Mouse (Mus musculus) ES-Bruce4 (cell line): ENCODE data around the gene Srsf2. TPM values are rescaled to one million over a fixed set of nuclear protein-coding genes. Genes with fewer than 3 reads are reported as not detected.

Experiments used
- H3K27ac ChIP-seq: 2 replicates; pipeline ENCODE4 v1.5.1; 2012; ENCODE audit warnings: low read length, inconsistent platforms; ENCODE audit not compliant: insufficient read depth
- H3K27me3 ChIP-seq: 2 replicates; pipeline ENCODE4 v1.6.1; 2012; ENCODE audit warnings: mild to moderate bottlenecking, low read length, inconsistent platforms; ENCODE audit not compliant: control insufficient read depth, poor library complexity, insufficient read depth, severe bottlenecking
- H3K36me3 ChIP-seq: 2 replicates; pipeline ENCODE4 v1.6.1; 2012; ENCODE audit warnings: inconsistent platforms, mild to moderate bottlenecking, low read length, moderate library complexity; ENCODE audit not compliant: control insufficient read depth, poor library complexity, insufficient read depth, severe bottlenecking
- H3K4me1 ChIP-seq: one replicate; pipeline ENCODE4 v1.8.1; 2011; ENCODE audit warnings: low read length; ENCODE audit not compliant: control insufficient read depth, insufficient read depth
- H3K4me3 ChIP-seq: 2 replicates; pipeline ENCODE4 v1.5.1; 2011; ENCODE audit warnings: low read depth, mild to moderate bottlenecking, low read length
- H3K9ac ChIP-seq: 2 replicates; pipeline ENCODE4 v1.6.1; 2012; ENCODE audit warnings: low read depth, mild to moderate bottlenecking, inconsistent platforms; ENCODE audit not compliant: poor library complexity, severe bottlenecking
- H3K9me3 ChIP-seq: replicated peaks from 2 replicates; pipeline ENCODE4 v1.6.1; 2012; ENCODE audit warnings: mild to moderate bottlenecking, low read length, inconsistent platforms; ENCODE audit not compliant: control insufficient read depth, poor library complexity, insufficient read depth, severe bottlenecking
- CTCF ChIP-seq: IDR thresholded peaks from one replicate; pipeline ENCODE4 v1.8.1; 2011; ENCODE audit warnings: low read depth, low read length
- EP300 ChIP-seq: IDR thresholded peaks from 2 replicates; pipeline ENCODE4 v1.6.1; 2011; ENCODE audit warnings: low read depth, low read length; ENCODE audit not compliant: insufficient read depth
- POLR2A ChIP-seq: IDR thresholded peaks from one replicate; pipeline ENCODE4 v1.8.1; 2011; ENCODE audit warnings: low read length; ENCODE audit not compliant: insufficient read depth
- polyA plus RNA-seq: library from polyadenylated mRNA; stranded (reverse); fragments of >200 nt; gene quantifications from 2 replicates; pipeline ENCODE4 v1.2.4, GENCODE M21; 2011; ENCODE audit warnings: low read depth; ENCODE audit not compliant: missing spikeins, insufficient read depth, insufficient read length

Srsf2 gene
- polyA plus RNA-seq, 1 experiment = 414 TPM

GRCm38 (mm10) chr11:116814884-116815415 is 37.9 kb downstream of the Srsf2 start:
- H3K4me3 ChIP-seq = 0 out of 2 replicates have a peak overlapping the region, but pooled peaks have one; percentile 0
- H3K9me3 ChIP-seq = no peaks in the 10 kb centered on the region
- no peaks in the 10 kb centered on the region for H3K27me3 ChIP-seq
- peaks cover 10% of the 10 kb centered on the region for H3K4me1 ChIP-seq
- H3K36me3 ChIP-seq = no peaks in the 10 kb centered on the region
- peak overlapping the region; percentile 51; the same call in 1 of the 2 replicates for H3K27ac ChIP-seq
- TF ChIP-seq POLR2A (no peak), CTCF (no peak), EP300 (no peak)
- no peak overlapping the region for H3K9ac ChIP-seq

GRCm38 (mm10) chr11:116814076-116814883 is 38.6 kb downstream of the Srsf2 start:
- 0 out of 2 replicates have a peak overlapping the region, but pooled peaks have one; percentile 19 for H3K4me3 ChIP-seq
- H3K9ac ChIP-seq = 0 out of 2 replicates have a peak overlapping the region, but pooled peaks have one; percentile 8
- no peaks in the 10 kb centered on the region for H3K36me3 ChIP-seq
- no peaks in the 10 kb centered on the region for H3K9me3 ChIP-seq
- peak overlapping the region; percentile 70 for H3K27ac ChIP-seq
- H3K27me3 ChIP-seq = no peaks in the 10 kb centered on the region
- peaks cover 10% of the 10 kb centered on the region for H3K4me1 ChIP-seq
- TF ChIP-seq EP300 (peak; percentile 52), POLR2A (no peak), CTCF (no peak)

GRCm38 (mm10) chr11:116813610-116814009 is 39.3 kb downstream of the Srsf2 start:
- H3K27ac ChIP-seq = peak overlapping the region; percentile 70
- no peaks in the 10 kb centered on the region for H3K36me3 ChIP-seq
- H3K27me3 ChIP-seq = no peaks in the 10 kb centered on the region
- peaks cover 10% of the 10 kb centered on the region for H3K4me1 ChIP-seq
- peak overlapping the region; percentile 19; the same call in 1 of the 2 replicates for H3K4me3 ChIP-seq
- peak overlapping the region; percentile 8 for H3K9ac ChIP-seq
- TF ChIP-seq EP300 = no peak
- TF ChIP-seq CTCF = no peak
- no peak for TF ChIP-seq POLR2A
- H3K9me3 ChIP-seq = no peaks in the 10 kb centered on the region

- H3K9ac ChIP-seq = peak overlapping the region; percentile 8; the same call in 1 of the 2 replicates
- peaks cover 10% of the 10 kb centered on the region for H3K4me1 ChIP-seq
- H3K9me3 ChIP-seq = no peaks in the 10 kb centered on the region
- H3K36me3 ChIP-seq = no peaks in the 10 kb centered on the region
- peak overlapping the region; percentile 19; the same call in 1 of the 2 replicates for H3K4me3 ChIP-seq
- no peak for TF ChIP-seq CTCF
- TF ChIP-seq EP300 = no peak
- TF ChIP-seq POLR2A = no peak
- H3K27me3 ChIP-seq = no peaks in the 10 kb centered on the region
- no peak overlapping the region for H3K27ac ChIP-seq
Observed at GRCm38 (mm10) chr11:116812793-116813529, 39.9 kb downstream of the Srsf2 start.

GRCm38 (mm10) chr11:116810983-116811901 is 41.7 kb downstream of the Srsf2 start:
- no peaks in the 10 kb centered on the region for H3K36me3 ChIP-seq
- TF ChIP-seq EP300 = no peak
- no peak for TF ChIP-seq CTCF
- no peak for TF ChIP-seq POLR2A
- no peak overlapping the region for H3K27ac ChIP-seq
- H3K27me3 ChIP-seq = no peaks in the 10 kb centered on the region
- H3K9me3 ChIP-seq = no peaks in the 10 kb centered on the region
- peak overlapping the region; percentile 54 for H3K4me3 ChIP-seq
- no peak overlapping the region; the same call in 1 of the 2 replicates for H3K9ac ChIP-seq
- peaks cover 10% of the 10 kb centered on the region for H3K4me1 ChIP-seq
